Mouse (Mus musculus): ENCODE results near the gene Snapc5. TPM values are rescaled to one million over a fixed set of nuclear protein-coding genes. Genes with fewer than 3 reads are reported as not detected.

The Snapc5 gene
- polyA plus RNA-seq, 1 experiment from 2014 or later = 35.4 TPM

GRCm38 (mm10) chr9:64202866-64203265 is 23.8 kb downstream of the Snapc5 start:
- H3K27me3 ChIP-seq = no peaks in the 10 kb centered on the region
- H3K9me3 ChIP-seq = no peaks in the 10 kb centered on the region
- no peak for ATAC-seq (replicated peaks)
- no peak overlapping the region for H3K9ac ChIP-seq (replicated peaks)
- no peaks in the 10 kb centered on the region for H3K4me1 ChIP-seq
- H3K4me3 ChIP-seq = no peak overlapping the region
- no peak overlapping the region for H3K4me2 ChIP-seq (replicated peaks)
- peaks cover 8% of the 10 kb centered on the region; the same call in 1 of the 2 replicates for H3K36me3 ChIP-seq
- no peak overlapping the region for H3K27ac ChIP-seq (replicated peaks)

DNA sequence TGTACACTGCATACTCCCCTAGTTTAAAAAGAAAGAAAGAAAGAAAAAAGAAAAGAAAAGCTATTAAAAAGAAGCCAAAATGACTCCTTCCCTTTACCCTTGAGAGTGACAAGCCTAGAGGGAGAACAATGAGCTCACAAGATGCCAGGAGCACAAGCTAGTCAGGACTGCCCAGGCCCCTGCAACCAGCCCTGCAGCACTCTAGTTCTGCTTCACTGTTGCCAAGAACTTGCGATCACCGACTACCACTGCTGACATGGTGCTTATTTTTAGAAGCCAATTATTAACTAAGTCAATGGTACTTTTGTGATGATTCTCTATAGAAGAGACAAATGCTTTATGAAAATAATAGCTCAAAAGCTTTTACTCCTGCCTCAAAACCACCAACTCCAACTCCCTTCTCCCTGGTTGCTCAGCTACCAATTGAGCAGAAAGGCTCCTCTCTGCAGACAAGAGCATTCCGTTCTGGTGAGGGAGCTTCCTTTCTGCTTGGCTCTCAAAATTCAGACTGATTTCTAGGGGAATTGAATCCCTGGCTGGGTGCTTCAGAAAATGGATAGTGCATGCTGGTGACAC is 28.5 kb downstream of the Snapc5 start:
- ATAC-seq (replicated peaks) = no peak
- Histone ChIP-seq H3K9me3 (no peaks in the 10 kb centered on the region), H3K9ac (replicated peaks) (no peak overlapping the region), H3K36me3 (peaks cover 15% of the 10 kb centered on the region), H3K27ac (replicated peaks) (peak overlapping the region; percentile 31; the same call in 1 of the 2 replicates), H3K4me2 (replicated peaks) (no peak overlapping the region), H3K27me3 (no peaks in the 10 kb centered on the region), H3K4me1 (no peaks in the 10 kb centered on the region), H3K4me3 (no peak overlapping the region)
- WGBS = 69% methylated on average over 3 of the region's 3 CpGs

DNA sequence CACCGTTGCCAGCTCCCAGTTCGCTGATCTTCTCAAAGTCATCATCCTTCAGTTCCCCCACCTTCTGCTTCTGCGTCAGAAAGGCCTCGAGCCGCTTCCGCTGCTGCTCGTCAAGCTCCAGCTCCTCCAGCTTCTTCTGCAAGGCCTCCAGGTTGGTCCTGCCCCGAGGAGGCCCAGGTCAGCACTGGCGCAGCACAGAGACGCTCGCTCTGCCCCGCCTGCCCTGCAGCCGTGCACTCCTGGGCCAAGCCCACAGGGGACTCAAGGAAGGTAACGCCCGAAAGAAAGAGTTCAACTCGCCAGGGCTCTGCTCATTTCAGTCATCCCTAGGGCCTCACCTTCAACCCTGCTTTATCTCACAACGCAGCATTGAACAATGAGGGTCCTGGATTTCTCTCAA is 35.4 kb downstream of the Snapc5 start:
- no peak for ATAC-seq (replicated peaks)
- H3K4me3 ChIP-seq = no peak overlapping the region
- peaks cover 7% of the 10 kb centered on the region; the same call in 1 of the 2 replicates for H3K36me3 ChIP-seq
- no peaks in the 10 kb centered on the region for H3K9me3 ChIP-seq
- H3K4me2 ChIP-seq (replicated peaks) = no peak overlapping the region
- H3K4me1 ChIP-seq = 0 out of 2 replicates have a peak, but pooled peaks cover under 1% of the 10 kb centered on the region
- no peak overlapping the region for H3K27ac ChIP-seq (replicated peaks)
- WGBS = 93% methylated on average over 17 of the region's 17 CpGs
- H3K27me3 ChIP-seq = no peaks in the 10 kb centered on the region
- H3K9ac ChIP-seq (replicated peaks) = no peak overlapping the region

- H3K4me1 ChIP-seq = 0 out of 2 replicates have a peak, but pooled peaks cover 2% of the 10 kb centered on the region
- no peaks in the 10 kb centered on the region for H3K27me3 ChIP-seq
- no peak overlapping the region for H3K9ac ChIP-seq (replicated peaks)
- no peak overlapping the region for H3K27ac ChIP-seq (replicated peaks)
- no peak overlapping the region for H3K4me2 ChIP-seq (replicated peaks)
- H3K36me3 ChIP-seq = peaks cover 6% of the 10 kb centered on the region; the same call in 1 of the 2 replicates
- WGBS = 77% methylated on average over 4 of the region's 4 CpGs
- ATAC-seq (replicated peaks) = no peak
- no peaks in the 10 kb centered on the region for H3K9me3 ChIP-seq
- no peak overlapping the region for H3K4me3 ChIP-seq
Measured at GRCm38 (mm10) chr9:64216090-64216489, 37.0 kb downstream of the Snapc5 start.

GRCm38 (mm10) chr9:64216641-64217040 is 37.6 kb downstream of the Snapc5 start:
- ATAC-seq (replicated peaks) = no peak
- Histone ChIP-seq H3K4me3 (no peak overlapping the region), H3K9me3 (no peaks in the 10 kb centered on the region), H3K27ac (replicated peaks) (no peak overlapping the region), H3K9ac (replicated peaks) (no peak overlapping the region), H3K36me3 (0 out of 2 replicates have a peak, but pooled peaks cover 3% of the 10 kb centered on the region), H3K4me2 (replicated peaks) (no peak overlapping the region), H3K4me1 (0 out of 2 replicates have a peak, but pooled peaks cover 2% of the 10 kb centered on the region), H3K27me3 (no peaks in the 10 kb centered on the region)
- 91% methylated on average over 2 of the region's 2 CpGs for WGBS

DNA sequence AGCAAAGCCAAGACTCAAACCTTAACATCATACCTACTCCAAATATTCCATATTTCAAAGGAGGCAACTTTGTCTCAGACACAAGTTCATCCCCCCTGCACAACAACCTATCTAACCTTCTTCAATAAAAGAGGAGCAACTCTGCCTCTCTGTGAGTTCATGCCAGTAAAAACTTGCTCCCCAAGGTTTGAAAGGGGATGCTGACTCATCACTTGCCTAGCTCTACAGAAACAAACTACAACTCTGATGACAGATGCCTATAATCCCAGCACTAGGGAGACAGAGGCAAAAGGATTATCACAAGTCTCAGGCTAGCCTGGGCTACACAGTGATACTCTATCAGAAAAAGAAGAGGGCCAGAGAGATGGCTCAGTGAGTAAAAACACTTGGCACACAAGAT is 38.8 kb downstream of the Snapc5 start:
- no peak for ATAC-seq (replicated peaks)
- Histone ChIP-seq H3K9me3 (no peaks in the 10 kb centered on the region), H3K27me3 (no peaks in the 10 kb centered on the region), H3K9ac (replicated peaks) (no peak overlapping the region), H3K36me3 (no peaks in the 10 kb centered on the region), H3K4me2 (replicated peaks) (no peak overlapping the region), H3K27ac (replicated peaks) (no peak overlapping the region), H3K4me1 (0 out of 2 replicates have a peak, but pooled peaks cover 2% of the 10 kb centered on the region), H3K4me3 (no peak overlapping the region)

DNA sequence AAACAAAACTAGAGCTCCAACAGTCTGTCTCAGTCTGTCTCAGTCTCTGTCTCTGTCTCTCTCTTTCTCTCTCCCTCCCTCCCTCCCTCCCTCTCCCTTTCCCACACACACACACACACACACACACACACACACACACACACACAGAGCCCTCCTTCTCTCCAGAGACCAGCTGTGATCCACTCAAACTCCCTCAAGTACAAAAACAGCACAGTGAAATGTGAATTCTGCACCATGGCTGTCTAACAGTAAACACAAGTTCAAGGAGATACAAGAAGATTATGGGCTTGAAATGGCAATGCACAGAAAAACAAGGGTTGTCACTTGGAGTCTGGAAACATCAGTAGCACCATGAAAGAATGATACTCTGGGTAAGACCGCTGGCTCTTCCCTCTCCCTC is 40.2 kb downstream of the Snapc5 start:
- Histone ChIP-seq H3K9me3 (no peaks in the 10 kb centered on the region), H3K4me2 (replicated peaks) (no peak overlapping the region), H3K27ac (replicated peaks) (no peak overlapping the region), H3K27me3 (no peaks in the 10 kb centered on the region), H3K4me1 (0 out of 2 replicates have a peak, but pooled peaks cover 2% of the 10 kb centered on the region), H3K4me3 (no peak overlapping the region), H3K9ac (replicated peaks) (no peak overlapping the region), H3K36me3 (no peaks in the 10 kb centered on the region)
- 29% methylated on average over 1 of the region's 1 CpGs for WGBS
- ATAC-seq (replicated peaks) = no peak

DNA sequence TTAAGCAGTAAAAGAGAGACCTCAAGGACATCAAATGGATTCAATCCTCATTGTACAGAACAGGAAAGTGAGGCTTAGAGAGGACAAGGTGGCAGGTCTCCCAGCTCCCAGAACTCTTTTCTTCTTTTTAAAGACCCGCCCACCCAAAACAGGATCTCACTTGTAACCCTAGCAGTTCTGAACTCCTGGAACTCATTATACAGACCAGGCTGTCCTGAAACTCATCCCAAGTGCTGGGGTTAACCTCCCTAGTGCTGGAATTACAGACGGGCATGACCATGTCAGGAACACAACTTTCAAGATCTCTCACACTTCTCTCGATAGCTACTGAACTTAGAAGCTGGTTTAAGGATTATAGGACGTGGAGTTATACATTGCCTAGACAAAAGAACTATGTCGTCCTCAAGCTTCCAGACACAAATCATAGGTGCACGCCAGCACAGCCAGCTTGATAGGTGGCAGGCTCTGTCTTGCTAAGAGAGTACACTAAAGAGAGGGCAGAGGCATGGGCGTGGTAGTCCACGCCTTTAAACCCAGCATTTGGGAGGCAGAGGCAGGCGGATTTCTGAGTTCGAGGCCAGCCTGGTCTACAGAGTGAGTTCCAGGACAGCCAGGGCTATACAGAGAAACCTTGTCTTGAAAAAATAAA is 40.8 kb downstream of the Snapc5 start:
- no peaks in the 10 kb centered on the region for H3K27me3 ChIP-seq
- H3K4me3 ChIP-seq = no peak overlapping the region
- H3K4me1 ChIP-seq = 0 out of 2 replicates have a peak, but pooled peaks cover 2% of the 10 kb centered on the region
- H3K9me3 ChIP-seq = no peaks in the 10 kb centered on the region
- H3K36me3 ChIP-seq = no peaks in the 10 kb centered on the region
- 82% methylated on average over 10 of the region's 10 CpGs for WGBS
- ATAC-seq (replicated peaks) = no peak
- no peak overlapping the region for H3K4me2 ChIP-seq (replicated peaks)
- no peak overlapping the region for H3K27ac ChIP-seq (replicated peaks)
- H3K9ac ChIP-seq (replicated peaks) = no peak overlapping the region

DNA sequence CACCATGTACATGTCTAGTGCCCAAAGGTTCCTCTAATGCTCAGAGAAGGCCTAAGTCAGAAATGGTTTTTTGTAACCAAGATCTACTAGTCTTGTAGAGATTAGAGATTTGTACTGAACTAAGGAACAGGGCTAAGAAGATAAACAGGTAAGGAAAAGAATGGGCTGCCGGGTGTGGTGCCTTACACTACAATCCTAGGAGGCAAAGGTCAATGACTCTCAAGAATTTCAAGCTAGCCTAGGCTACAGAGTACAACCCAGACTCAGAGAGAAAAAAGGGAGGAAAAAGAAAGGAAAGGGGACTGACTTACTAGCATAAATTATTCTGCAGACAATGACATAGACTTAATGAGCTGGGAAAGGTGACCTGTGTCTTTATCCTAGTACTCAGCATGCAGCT is 41.5 kb downstream of the Snapc5 start:
- Histone ChIP-seq H3K4me1 (0 out of 2 replicates have a peak, but pooled peaks cover 2% of the 10 kb centered on the region), H3K4me3 (no peak overlapping the region), H3K27ac (replicated peaks) (no peak overlapping the region), H3K36me3 (no peaks in the 10 kb centered on the region), H3K4me2 (replicated peaks) (no peak overlapping the region), H3K9me3 (no peaks in the 10 kb centered on the region), H3K27me3 (no peaks in the 10 kb centered on the region), H3K9ac (replicated peaks) (no peak overlapping the region)
- 78% methylated on average over 1 of the region's 1 CpGs for WGBS
- no peak for ATAC-seq (replicated peaks)

DNA sequence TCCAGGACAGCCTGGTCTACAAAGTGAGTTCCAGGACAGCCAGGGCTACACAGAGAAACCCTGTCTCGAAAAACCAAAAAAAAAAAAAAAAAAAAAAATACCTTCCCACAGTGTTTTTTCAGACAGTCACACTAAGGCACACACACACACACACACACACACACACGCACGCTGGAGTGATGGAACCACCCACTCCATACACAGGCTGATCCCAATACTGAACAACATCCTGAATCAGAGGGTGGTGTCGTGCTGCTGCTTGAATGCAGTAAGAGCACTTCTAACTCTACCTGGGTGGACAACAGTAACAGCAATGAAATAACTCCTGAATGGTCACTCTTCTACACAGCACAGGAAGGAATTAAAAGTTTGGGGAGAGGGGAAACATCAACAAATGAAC is 42.4 kb downstream of the Snapc5 start:
- Histone ChIP-seq H3K27me3 (no peaks in the 10 kb centered on the region), H3K4me2 (replicated peaks) (no peak overlapping the region), H3K9me3 (no peaks in the 10 kb centered on the region), H3K27ac (replicated peaks) (no peak overlapping the region), H3K9ac (replicated peaks) (no peak overlapping the region), H3K36me3 (no peaks in the 10 kb centered on the region), H3K4me1 (0 out of 2 replicates have a peak, but pooled peaks cover 2% of the 10 kb centered on the region), H3K4me3 (no peak overlapping the region)
- ATAC-seq (replicated peaks) = no peak
- 83% methylated on average over 4 of the region's 4 CpGs for WGBS

GRCm38 (mm10) chr9:64222098-64222497 is 43.0 kb downstream of the Snapc5 start:
- ATAC-seq (replicated peaks) = no peak
- no peak overlapping the region for H3K4me3 ChIP-seq
- H3K4me2 ChIP-seq (replicated peaks) = no peak overlapping the region
- 0 out of 2 replicates have a peak, but pooled peaks cover 2% of the 10 kb centered on the region for H3K4me1 ChIP-seq
- H3K27ac ChIP-seq (replicated peaks) = no peak overlapping the region
- no peaks in the 10 kb centered on the region for H3K9me3 ChIP-seq
- H3K27me3 ChIP-seq = no peaks in the 10 kb centered on the region
- 69% methylated on average over 2 of the region's 2 CpGs for WGBS
- H3K36me3 ChIP-seq = no peaks in the 10 kb centered on the region
- H3K9ac ChIP-seq (replicated peaks) = no peak overlapping the region

- Histone ChIP-seq H3K4me1 (peaks cover 5% of the 10 kb centered on the region; the same call in 1 of the 2 replicates), H3K9ac (replicated peaks) (no peak overlapping the region), H3K9me3 (no peaks in the 10 kb centered on the region), H3K4me3 (no peak overlapping the region), H3K27ac (replicated peaks) (no peak overlapping the region), H3K4me2 (replicated peaks) (no peak overlapping the region), H3K36me3 (no peaks in the 10 kb centered on the region), H3K27me3 (no peaks in the 10 kb centered on the region)
- ATAC-seq (replicated peaks) = no peak
Measured at GRCm38 (mm10) chr9:64225805-64226204, 46.7 kb downstream of the Snapc5 start.

Data from forebrain, embryonic 15.5 days (tissue).